Mouse (Mus musculus) urinary bladder, postnatal 10 days (tissue): ENCODE data around the gene Polr2e.

Source experiments
- DNase-seq: peaks from one replicate; pipeline ENCODE4 v3.0.0; 2022; ENCODE audit warnings: low spot score

The Polr2e gene

DNA sequence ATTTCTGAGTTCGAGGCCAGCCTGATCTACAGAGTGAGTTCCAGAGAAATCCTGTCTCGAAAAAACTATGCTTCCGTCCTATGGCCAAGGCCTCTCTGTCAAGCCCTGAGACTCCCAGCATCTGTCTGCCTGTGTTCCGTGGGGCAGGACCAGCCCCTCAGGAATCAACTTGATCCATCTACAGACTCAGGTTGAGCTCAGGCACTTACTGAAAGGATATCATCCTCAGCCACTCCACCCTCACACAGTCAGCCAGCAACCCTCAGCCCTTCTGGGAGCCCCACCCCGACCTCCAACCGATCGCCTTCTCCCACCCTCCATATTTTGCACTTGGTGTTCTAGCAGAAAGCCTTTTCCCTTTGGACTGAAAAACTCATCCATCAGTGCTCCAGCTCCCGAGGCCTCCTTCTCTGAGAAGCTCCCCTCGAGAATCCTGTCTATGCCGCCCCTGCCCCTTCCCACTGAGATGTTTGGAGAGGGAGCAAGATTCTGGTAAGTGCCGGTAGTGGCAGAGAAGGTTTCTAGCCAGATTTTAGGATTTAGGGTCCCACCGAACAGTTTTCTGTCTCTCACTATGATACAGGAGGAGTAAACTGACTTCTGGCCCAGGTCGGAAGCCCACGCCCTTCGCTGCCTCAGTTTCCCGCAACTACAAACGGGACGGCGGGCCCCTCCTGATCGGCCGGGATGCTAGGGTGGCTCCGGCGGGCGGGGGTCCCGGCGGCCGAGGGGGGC lies 51.7 kb downstream of the Polr2e start:
- DNase-seq = no peak

DNA sequence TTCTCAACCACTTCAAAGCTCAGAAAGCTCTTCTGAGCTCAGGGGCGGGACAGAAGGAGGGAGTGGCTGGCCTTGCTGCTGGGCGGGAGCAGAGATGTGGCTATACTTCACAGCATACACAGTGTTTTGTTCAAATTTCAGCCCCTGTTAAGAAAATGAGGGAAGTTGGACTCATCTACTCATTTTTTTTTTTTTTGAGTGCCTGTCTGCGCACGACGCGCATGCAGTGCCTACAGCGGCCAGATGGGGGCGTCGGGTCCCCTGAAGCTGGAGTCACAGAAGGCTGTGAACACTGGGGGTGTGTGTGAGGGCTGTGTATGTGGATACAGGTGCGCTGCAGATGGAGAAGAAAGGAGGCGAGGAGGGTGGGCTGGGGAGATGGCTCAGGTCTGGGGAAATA lies 52.6 kb downstream of the Polr2e start:
- peak; percentile 74 for DNase-seq

DNA sequence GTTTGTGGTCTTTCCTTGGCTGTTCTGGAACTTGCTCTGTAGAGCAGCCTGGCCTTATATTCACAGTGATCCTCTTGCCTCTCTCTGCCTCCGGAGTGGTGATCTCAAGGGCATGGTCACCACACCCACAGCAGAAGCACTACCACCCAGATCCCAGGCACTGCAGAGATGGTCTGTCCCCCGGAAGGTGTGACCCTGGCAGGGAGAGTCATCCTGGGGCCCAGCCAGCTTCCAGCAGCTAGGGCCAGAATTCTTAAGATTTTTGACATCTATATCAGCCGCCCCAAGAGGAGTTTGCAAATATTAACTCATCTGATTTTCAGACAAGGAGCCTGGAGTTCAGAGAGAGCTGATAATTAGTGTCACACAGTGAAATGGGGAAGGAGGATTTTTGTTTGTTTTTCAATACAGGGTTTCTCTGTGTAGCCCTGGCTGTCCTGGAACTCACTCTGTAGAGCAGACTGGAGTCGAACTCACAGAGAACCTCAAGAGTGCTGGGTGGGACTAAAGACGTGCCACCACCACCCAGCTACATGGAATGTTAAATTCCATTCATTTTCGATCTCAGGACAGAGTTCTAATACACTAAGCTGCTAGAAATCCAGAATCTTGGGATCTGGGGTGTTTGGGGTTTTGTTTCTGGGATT lies 53.2 kb downstream of the Polr2e start:
- DNase-seq = no peak
